Mouse (Mus musculus): ENCODE measurements around the gene Uts2. TPM values are rescaled to one million over a fixed set of nuclear protein-coding genes. Genes with fewer than 3 reads are reported as not detected.

Uts2 gene
- polyA plus RNA-seq (2014; fragmentation: Illumina TruSeq; extraction: RNeasy Lipid Tissue Mini Kit (QIAGEN cat#74804); ENCODE audit: low read depth, low replicate concordance) = not detected

DNA sequence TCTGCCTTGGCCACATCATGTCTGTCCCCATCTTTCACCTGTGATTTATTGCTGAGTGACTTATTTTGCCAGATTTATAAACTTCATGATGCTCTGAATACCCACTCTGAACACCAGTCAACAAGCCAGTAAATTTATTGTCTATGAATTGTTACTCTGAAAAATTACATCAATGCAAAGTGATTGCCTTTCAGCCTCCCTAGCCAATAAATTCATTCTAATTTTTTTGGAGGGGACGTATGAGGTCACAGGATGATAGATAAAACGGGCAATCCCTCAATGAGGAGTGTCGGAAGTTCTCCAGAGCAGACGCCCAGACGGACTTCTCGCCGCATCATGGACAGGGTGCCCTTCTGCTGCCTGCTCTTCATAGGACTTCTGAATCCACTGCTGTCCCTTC, at the start of gene Uts2:
Gene Uts2, plus strand, starts transcription at position 301 of the 400 bp plus-strand sequence.

DNA sequence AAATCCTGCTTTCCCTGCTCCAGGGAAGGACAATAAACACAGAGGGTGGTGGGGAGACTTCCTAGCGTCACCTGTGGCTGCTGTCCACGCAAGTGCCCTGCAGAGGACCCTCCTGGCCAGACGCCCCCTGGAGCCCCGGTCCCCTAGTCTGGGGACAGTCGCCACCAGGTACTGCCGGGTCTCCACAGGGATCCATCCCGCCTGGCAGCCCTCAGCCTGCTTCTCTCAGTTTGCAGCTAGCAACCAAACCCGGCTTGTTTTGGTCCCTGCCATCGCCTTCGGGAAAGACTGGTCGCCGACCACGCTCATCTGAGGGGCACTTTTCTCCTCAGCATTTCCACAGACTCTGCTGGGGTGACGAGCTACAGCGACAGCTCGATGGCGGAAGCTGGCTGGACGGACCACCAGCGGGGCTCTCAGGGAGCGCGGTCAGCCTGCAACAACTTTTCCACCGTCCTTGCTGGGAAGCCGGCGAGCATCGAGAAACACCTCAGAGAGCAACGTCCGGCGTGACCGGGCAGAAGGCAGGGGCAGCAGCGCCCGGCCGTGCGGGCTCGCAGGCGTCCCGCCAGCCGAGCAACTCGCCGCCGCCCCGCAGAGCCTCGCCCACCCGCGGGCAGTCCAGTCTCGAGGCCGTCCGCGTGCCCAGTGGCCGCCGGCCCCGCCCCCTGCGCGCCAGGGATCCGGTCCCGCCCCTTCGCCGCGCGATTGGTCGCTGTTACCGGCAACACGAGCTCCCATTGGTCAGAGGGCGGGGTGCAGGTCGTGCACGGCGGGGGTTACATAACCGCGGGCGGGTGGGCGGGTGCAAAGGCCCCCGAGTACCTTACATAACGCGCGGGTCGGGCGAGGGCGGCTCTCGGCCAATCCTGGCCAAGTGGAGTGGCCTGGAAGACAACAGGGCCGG, 47.4 kb downstream of the Uts2 start, which contains the start of gene Per3:
Gene Per3, minus strand, starts transcription at position 629 of the 907 bp plus-strand sequence.

Other genes with a start within 250 kb of the Uts2 start
- gene Errfi1, start 143.2 kb upstream of the Uts2 start, polyA plus RNA-seq (2014; fragmentation: Illumina TruSeq; extraction: RNeasy Lipid Tissue Mini Kit (QIAGEN cat#74804); ENCODE audit: low read depth, low replicate concordance) = 49.3 TPM
- gene Park7, start 82.7 kb upstream of the Uts2 start, polyA plus RNA-seq (2014; fragmentation: Illumina TruSeq; extraction: RNeasy Lipid Tissue Mini Kit (QIAGEN cat#74804); ENCODE audit: low read depth, low replicate concordance) = 29.5 TPM
- 0.29 TPM for gene Tnfrsf9, start 82.5 kb upstream of the Uts2 start, polyA plus RNA-seq (2014; fragmentation: Illumina TruSeq; extraction: RNeasy Lipid Tissue Mini Kit (QIAGEN cat#74804); ENCODE audit: low read depth, low replicate concordance)
- gene Per3, start 47.6 kb downstream of the Uts2 start, polyA plus RNA-seq (2014; fragmentation: Illumina TruSeq; extraction: RNeasy Lipid Tissue Mini Kit (QIAGEN cat#74804); ENCODE audit: low read depth, low replicate concordance) = 2.4 TPM
- gene Vamp3, start 60.9 kb downstream of the Uts2 start, polyA plus RNA-seq (2014; fragmentation: Illumina TruSeq; extraction: RNeasy Lipid Tissue Mini Kit (QIAGEN cat#74804); ENCODE audit: low read depth, low replicate concordance) = 133 TPM
- gene Gm13090, start 92.5 kb downstream of the Uts2 start, polyA plus RNA-seq (2014; fragmentation: Illumina TruSeq; extraction: RNeasy Lipid Tissue Mini Kit (QIAGEN cat#74804); ENCODE audit: low read depth, low replicate concordance) = not detected

Measured in adrenal gland, adult 10 weeks (tissue).